Mouse (Mus musculus): ENCODE results near the gene Lrrc8b.

DNA sequence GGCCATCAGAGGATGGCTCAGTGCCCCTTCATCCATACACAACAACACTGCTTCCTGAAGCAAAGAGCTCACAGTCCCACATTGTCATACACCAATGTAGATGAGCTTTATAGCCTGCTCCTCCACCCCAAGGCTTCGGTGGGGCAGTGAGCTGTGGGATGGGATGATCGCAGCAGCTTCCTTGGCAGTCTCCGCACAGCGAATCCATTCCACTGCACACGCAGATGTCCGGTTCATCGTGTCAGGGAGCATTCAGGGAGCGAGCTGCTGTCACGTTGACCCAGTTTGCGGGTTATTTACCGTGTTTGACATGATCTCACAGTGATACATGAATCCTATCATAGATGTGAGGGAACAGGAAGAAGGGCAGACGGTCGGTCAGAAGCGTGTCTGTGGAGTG lies 69.3 kb downstream of the Lrrc8b start:
- TF ChIP-seq CTCF (conservative IDR thresholded peaks at IDR 0.05; ENCODE audit: low read length) (no peak), NANOG (IDR thresholded peaks at IDR 0.05; ENCODE audit: borderline replicate concordance, low read length) (no peak)

Measured in E14TG2a.4 (cell line).